Mouse (Mus musculus) megakaryocyte progenitor cell, adult 5-6 weeks (primary cell): Measurements from ENCODE around the gene Plxnd1. TPM values are rescaled to one million over a fixed set of nuclear protein-coding genes. Genes with fewer than 3 reads are reported as not detected.

Experiments
- ATAC-seq: replicated peaks from 2 replicates; pipeline ENCODE4 v1.8.0; 2016; ENCODE audit warnings: mild to moderate bottlenecking, moderate TSS enrichment, inconsistent platforms; ENCODE audit not compliant: poor library complexity
- total RNA-seq, 2 experiments: library from RNA; stranded (forward) in 1 of 2; stranded (reverse) in 1 of 2; fragments of 157-497, 149-512 nt in 1 of 2; fragments of 200-1000 nt in 1 of 2; gene quantifications; 2 replicates each; pipeline versions ENCODE4 v1.2.3 to v1.2.4; 2015 to 2017

Gene Plxnd1
- total RNA-seq, 2 experiments from 2014 or later = 43.9 to 51.5 TPM

GRCm38 (mm10) chr6:115927292-115928242, 67.2 kb downstream of the Plxnd1 start:
- ATAC-seq = no peak

GRCm38 (mm10) chr6:115926416-115926815, 68.4 kb downstream of the Plxnd1 start:
- ATAC-seq = no peak

DNA sequence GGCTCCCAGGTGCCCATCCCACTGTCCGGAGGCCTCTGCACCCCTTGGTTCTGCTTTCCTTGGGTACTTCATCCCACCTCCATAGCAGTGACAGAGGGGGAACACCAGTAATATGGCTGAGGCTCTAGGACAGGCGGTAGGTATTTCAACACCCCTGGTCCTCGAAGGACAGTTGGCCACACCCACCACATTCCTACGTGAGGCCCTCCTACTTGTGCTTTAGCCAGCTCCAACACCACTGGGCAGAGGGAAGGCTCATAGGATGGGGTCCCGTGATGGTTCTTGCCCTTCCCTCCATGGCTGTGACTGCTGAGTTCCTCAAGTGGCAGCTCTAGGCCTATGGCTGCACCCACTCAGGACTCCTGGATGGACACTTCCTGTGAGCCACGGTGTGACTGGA, 70.0 kb downstream of the Plxnd1 start:
- peak; percentile 17; the same call in 1 of the 2 replicates for ATAC-seq

- no peak for ATAC-seq
These were observed 74.9 kb downstream of the Plxnd1 start for GRCm38 (mm10) chr6:115919876-115920275.

- no peak for ATAC-seq
These were observed 76.2 kb downstream of the Plxnd1 start for GRCm38 (mm10) chr6:115918615-115919014.

DNA sequence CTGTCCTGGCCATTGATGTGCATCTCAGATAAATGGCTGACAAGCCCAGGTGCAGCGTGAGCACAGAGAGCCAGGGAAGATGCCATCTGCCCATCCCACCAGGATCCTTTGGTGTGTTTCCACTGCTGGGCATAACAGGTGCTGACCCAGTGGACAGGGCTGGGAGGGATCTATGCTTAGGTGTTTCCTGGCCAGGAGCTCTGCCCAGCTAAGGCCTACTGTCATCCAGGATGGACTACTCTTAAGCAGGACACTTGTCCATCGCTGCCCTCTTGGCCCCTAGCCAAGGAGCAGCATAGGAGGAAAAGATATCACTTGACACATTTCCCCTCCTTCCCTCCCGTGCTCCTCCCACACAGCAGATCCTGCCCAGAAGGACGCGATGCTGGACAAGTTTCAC, 78.2 kb downstream of the Plxnd1 start:
- no peak for ATAC-seq

GRCm38 (mm10) chr6:115915601-115916445, 79.0 kb downstream of the Plxnd1 start:
- no peak for ATAC-seq

GRCm38 (mm10) chr6:115914511-115915202, 80.1 kb downstream of the Plxnd1 start:
- ATAC-seq = no peak

DNA sequence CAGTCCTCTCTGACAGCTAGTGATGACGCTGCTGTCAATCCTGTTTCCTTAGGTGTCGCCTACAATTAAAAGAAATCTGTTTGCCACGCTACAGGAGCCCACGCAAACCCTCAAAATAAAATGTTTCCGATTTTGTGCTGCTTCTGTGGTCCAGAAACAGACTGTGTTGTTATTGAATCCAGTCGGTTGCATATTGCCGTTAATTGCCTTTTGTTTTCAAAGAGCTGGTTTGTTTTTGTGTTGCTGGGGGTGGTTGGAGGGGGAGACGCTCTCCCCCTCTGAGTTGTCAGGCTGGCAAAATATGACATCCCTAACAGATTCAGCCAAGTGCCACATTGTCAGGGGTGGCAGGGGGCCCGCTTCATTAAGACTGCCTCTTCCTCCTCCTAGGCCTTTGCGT, 81.3 kb downstream of the Plxnd1 start:
- ATAC-seq = no peak

- no peak for ATAC-seq
These were observed 83.0 kb downstream of the Plxnd1 start for GRCm38 (mm10) chr6:115911763-115912162.

GRCm38 (mm10) chr6:115909940-115910339, 84.9 kb downstream of the Plxnd1 start:
- ATAC-seq = peak; percentile 26

DNA sequence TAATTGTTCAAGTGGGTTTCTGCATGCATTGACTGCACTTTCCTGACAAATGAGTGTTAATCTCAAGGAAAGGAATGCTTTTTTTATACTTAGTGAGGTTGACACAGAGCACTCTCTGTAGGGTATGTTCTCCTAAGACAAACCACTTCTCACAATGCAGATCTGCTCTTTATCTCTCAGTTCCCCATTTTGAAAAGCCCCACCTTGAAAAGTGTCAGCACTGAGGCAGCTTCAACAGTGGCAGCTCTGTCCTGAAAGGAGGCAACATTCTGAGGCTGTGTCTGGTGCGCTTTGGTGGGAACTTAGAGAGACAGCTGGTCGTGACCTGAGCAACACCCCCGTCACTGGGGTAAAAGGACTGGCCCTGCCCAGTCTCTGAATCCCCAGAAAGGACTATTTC, 85.8 kb downstream of the Plxnd1 start:
- ATAC-seq = peak; percentile 63

DNA sequence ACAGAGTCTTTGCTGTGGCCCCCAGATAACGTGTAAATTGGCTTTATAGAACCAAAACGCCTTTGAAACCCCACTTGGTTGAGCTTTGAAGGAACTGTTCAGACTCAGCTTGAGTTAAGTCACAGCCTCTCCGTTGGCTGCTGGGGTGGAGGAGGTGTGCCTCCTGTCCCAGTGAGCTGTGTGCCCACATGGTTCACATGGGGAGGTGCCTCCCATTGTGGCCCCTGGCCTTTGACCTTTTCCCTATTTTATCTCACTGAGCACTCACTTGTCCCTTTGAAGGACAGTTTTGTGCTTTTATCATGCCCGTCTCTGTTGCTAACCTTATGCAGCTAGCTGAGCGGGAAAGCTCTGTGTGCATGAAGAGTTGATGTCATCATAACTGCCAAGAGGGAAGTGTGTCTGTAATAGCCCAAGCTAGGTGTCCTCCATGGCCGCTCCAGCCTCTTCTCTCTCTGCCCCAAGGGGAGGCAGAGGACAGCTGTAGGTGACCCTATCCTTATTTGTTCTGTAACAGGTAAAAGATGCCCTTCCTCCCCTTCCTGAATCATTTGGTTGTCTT, 86.3 kb downstream of the Plxnd1 start:
- ATAC-seq = peak; percentile 54

DNA sequence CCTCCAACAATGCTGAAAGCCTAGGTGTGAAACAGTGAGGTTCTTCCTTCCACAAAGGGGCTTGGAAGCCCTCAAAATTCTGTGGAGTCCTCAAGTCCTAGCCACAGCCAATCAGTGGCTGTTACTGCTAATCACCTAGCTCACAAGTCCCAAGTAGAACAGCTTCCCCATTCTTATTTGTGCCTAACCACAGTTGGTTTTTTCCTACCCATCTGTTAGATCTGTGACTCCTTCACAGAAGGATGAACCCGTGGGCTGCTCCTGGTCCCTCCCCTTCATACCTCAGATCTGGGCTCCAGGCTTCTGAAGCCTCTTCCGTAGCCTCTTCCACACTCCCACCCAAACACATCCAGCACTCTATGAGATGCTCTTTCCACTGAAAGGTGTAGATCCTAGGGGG, 87.9 kb downstream of the Plxnd1 start:
- ATAC-seq = peak; percentile 50

DNA sequence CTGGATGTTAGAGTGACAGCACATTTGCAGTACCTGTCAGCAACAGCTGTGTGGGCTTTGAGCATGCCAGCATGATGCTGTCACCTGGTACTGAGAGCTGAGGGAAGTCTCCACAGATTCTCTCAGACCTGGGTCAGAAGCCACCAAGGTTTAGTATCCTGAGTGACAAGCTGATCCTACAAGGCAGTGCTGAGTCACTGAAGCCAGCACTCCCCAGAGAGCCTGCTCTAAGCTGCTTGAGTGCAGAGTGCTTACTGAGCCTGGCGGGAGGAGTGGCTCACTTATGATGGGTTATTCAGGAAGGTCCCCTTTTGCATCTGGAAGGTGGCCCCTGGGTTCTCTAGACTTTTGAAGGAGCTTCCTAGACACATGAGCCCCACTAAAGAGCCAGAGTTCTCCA, 88.3 kb downstream of the Plxnd1 start:
- 0 out of 2 replicates have a peak, but pooled peaks have one; percentile 14 for ATAC-seq

DNA sequence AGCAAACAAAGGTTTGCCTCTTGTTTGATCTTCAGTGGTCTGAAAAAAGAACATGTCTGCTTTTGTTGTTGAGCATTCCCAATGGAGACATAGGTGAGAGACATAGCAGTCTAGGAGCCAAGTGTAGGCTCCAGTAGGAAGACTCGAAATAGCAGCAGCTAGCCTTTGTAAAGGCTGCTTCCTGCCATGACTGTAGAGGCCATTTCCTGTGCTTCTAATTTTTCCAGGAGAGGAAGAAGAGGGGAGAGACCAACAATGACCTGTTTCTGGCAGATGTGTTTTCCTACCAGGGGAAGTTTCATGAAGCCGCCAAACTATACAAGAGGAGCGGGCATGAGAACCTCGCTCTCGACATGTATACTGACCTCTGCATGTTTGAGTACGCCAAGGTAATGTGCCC, 89.2 kb downstream of the Plxnd1 start:
- ATAC-seq = no peak

Other genes with a start within 250 kb of the Plxnd1 start
- gene Tmem40, start 232.6 kb downstream of the Plxnd1 start, total RNA-seq (2015) = 12.2 and 12.7 TPM in 2 replicates
- gene Tmem40, start 232.6 kb downstream of the Plxnd1 start, total RNA-seq (2017) = 19.0 and 21.5 TPM in 2 replicates
- 2.5 and 2.8 TPM in 2 replicates for gene Cand2, start 220.5 kb downstream of the Plxnd1 start, total RNA-seq (2015)
- gene Cand2, start 220.5 kb downstream of the Plxnd1 start, total RNA-seq (2017) = 1.5 and 1.7 TPM in 2 replicates
- 4,905 and 5,125 TPM in 2 replicates for gene Rpl32, start 186.3 kb downstream of the Plxnd1 start, total RNA-seq (2015)
- 5,456 and 6,333 TPM in 2 replicates for gene Rpl32, start 186.3 kb downstream of the Plxnd1 start, total RNA-seq (2017)
- 0.20 TPM in 2 replicates for gene Efcab12, start 156.6 kb downstream of the Plxnd1 start, total RNA-seq (2015)
- gene Efcab12, start 156.6 kb downstream of the Plxnd1 start, total RNA-seq (2017) = 0.42 TPM in 1 of 2 replicates, not detected in the other
- 10.4 and 12.3 TPM in 2 replicates for gene Mbd4, start 141.6 kb downstream of the Plxnd1 start, total RNA-seq (2015)
- gene Mbd4, start 141.6 kb downstream of the Plxnd1 start, total RNA-seq (2017) = 19.7 and 25.9 TPM in 2 replicates
- gene Ift122, start 141.5 kb downstream of the Plxnd1 start, total RNA-seq (2015) = 1.7 and 1.8 TPM in 2 replicates
- 3.2 and 3.9 TPM in 2 replicates for gene Ift122, start 141.5 kb downstream of the Plxnd1 start, total RNA-seq (2017)
- gene Rho, start 63.3 kb downstream of the Plxnd1 start, total RNA-seq (2015) = 0.15 TPM in 1 of 2 replicates, not detected in the other
- gene Rho, start 63.3 kb downstream of the Plxnd1 start, total RNA-seq (2017) = 0.34 TPM in 1 of 2 replicates, not detected in the other
- gene H1foo, start 50.1 kb downstream of the Plxnd1 start, total RNA-seq (2015) = not detected in 2 replicates
- not detected in 2 replicates for gene H1foo, start 50.1 kb downstream of the Plxnd1 start, total RNA-seq (2017)
- 7.8 and 9.7 TPM in 2 replicates for gene Tmcc1, start 198.5 kb upstream of the Plxnd1 start, total RNA-seq (2015)
- 11.4 and 15.6 TPM in 2 replicates for gene Tmcc1, start 198.5 kb upstream of the Plxnd1 start, total RNA-seq (2017)
- gene Washc2, start 213.0 kb upstream of the Plxnd1 start, total RNA-seq (2015) = 30.8 and 39.0 TPM in 2 replicates
- gene Washc2, start 213.0 kb upstream of the Plxnd1 start, total RNA-seq (2017) = 47.5 and 57.1 TPM in 2 replicates